Mouse (Mus musculus) frontal cortex, adult 2 months (tissue): Measurements from ENCODE around the gene Nprl2. TPM values are rescaled to one million over a fixed set of nuclear protein-coding genes. Genes with fewer than 3 reads are reported as not detected.

Experiments
- DNase-seq, 2 experiments: peaks; one replicate each; pipeline ENCODE4 v3.0.0; 2022; ENCODE audit warnings: low spot score in 1 of 2; ENCODE audit errors: extremely low spot score in 1 of 2
- polyA plus RNA-seq: library from polyadenylated mRNA; depleted of rRNA; stranded (reverse); fragments of >200 nt; gene quantifications from 2 replicates; pipeline ENCODE4 v1.2.3, GENCODE M21; 2012

Gene Nprl2
- polyA plus RNA-seq, 1 experiment: 65.7 TPM

- DNase-seq: no peak
These were observed 33.7 kb downstream of the Nprl2 start for GRCm38 (mm10) chr9:107575579-107576356.

- DNase-seq: peak in 1 of 2 experiments; percentile 44
These were observed 34.5 kb downstream of the Nprl2 start, which contains the start of gene Hyal1 for GRCm38 (mm10) chr9:107576357-107577107. TSS of gene Hyal1 (plus strand) at chr9:107576927.

GRCm38 (mm10) chr9:107577871-107578270 is 35.8 kb downstream of the Nprl2 start:
- no peak for DNase-seq

- no peak for DNase-seq
These were observed 36.6 kb downstream of the Nprl2 start, which contains the start of gene Naa80 for GRCm38 (mm10) chr9:107578587-107578986. TSS of gene Naa80 (plus strand) at chr9:107578887.

GRCm38 (mm10) chr9:107579023-107579900 is 37.2 kb downstream of the Nprl2 start:
- no peak for DNase-seq

- peak; percentile 83 to 93 for DNase-seq
These were observed 38.7 kb downstream of the Nprl2 start, which contains the start of gene Hyal3 for GRCm38 (mm10) chr9:107580501-107581317. TSS of gene Hyal3 (plus strand) at chr9:107580818.

- DNase-seq: no peak
These were observed 39.6 kb downstream of the Nprl2 start for GRCm38 (mm10) chr9:107581584-107581983.

GRCm38 (mm10) chr9:107582509-107583062 is 40.6 kb downstream of the Nprl2 start:
- no peak for DNase-seq

GRCm38 (mm10) chr9:107583174-107583573 is 41.1 kb downstream of the Nprl2 start:
- no peak for DNase-seq

GRCm38 (mm10) chr9:107586504-107586903 is 44.5 kb downstream of the Nprl2 start:
- DNase-seq: no peak

- DNase-seq: peak; percentile 99
These were observed 45.2 kb downstream of the Nprl2 start, which contains the start of gene Ifrd2 for GRCm38 (mm10) chr9:107586974-107587832. TSS of gene Ifrd2 (plus strand) at chr9:107587642.

GRCm38 (mm10) chr9:107587833-107588639 is 46.0 kb downstream of the Nprl2 start:
- peak in 1 of 2 experiments; percentile 47 for DNase-seq

GRCm38 (mm10) chr9:107590058-107590772 is 48.2 kb downstream of the Nprl2 start:
- DNase-seq: no peak

GRCm38 (mm10) chr9:107590773-107591060 is 48.7 kb downstream of the Nprl2 start:
- DNase-seq: no peak

- DNase-seq: no peak
These were observed 51.3 kb downstream of the Nprl2 start for GRCm38 (mm10) chr9:107593101-107593976.
